Mouse (Mus musculus): ENCODE results near the gene Anapc2. TPM values are rescaled to one million over a fixed set of nuclear protein-coding genes. Genes with fewer than 3 reads are reported as not detected.
"Not testable (repeated sequence)": the region's sequence is repeated elsewhere in the genome, so short reads cannot be mapped to it uniquely, and the experiment has no call there.

Gene Anapc2
- total RNA-seq, 2 experiments from 2014 or later, result 61.0 to 73.1 TPM

DNA sequence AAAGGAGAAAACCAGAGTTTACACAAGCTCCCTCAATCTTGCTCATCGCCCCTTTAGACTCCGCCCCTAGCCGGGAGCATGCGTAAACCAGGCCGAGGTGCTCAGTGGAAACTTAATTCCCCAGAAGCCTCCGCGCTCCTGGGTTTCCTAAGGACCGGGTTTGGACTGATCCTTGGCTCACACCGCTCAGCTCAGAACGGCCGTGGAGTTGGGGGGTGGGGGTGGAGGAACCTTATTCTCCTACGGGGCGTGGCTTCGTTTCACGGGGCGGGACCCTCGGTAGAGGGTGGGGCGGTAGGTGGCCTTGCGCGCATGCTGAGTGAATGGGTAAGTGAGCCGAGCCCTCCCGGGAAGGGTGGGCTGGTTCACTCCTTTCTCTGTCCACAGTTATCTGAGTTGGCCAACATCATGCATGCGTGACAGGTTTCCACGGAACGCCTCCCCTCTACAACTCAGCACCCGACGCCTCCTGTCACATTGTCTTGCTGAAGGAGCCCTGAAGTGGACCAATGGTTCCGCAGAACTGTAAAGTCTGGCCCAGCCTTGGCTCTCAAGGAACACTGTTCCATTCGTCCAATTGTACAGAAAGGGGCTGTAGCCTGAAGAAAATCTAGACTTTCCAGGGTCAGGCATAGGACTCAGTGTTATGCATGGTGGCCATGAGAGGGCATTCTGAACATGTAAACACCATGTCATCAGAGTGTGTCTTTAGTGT is 31.4 kb upstream of the Anapc2 start:
- DNase-seq, result peak; percentile 81

GRCm38 (mm10) chr2:25241438-25241775 is 30.9 kb upstream of the Anapc2 start:
- DNase-seq, result no peak

DNA sequence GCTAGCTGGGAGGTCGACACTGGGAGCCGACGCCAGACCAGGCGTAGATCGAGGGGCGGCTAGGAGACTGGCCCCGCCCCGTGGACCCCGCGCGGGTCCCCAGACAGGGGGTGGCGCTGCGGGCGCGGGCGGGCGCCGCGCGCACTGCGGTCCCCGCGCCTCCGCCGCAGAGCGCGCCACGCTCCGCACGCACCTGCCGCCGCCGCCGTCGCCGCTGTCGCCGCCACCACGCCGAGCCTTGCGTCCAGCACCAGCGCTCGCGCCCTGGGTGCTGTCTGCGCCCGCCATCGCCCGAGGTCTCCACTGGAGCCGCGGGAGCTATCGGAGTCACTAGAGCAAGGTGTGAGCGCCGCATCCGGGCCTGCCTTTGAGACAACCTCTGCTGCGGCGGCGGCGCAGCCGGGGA is 30.2 kb upstream of the Anapc2 start, which contains the start of the genes Rnf208 and Cysrt1:
TSS of gene Rnf208 (plus strand) at position 155 of the 406 bp plus-strand sequence.
TSS of gene Cysrt1 (minus strand) at position 352 of the 406 bp plus-strand sequence.
- DNase-seq, result no peak

- no peak for DNase-seq
Measured at GRCm38 (mm10) chr2:25243342-25243741, 28.9 kb upstream of the Anapc2 start.

DNA sequence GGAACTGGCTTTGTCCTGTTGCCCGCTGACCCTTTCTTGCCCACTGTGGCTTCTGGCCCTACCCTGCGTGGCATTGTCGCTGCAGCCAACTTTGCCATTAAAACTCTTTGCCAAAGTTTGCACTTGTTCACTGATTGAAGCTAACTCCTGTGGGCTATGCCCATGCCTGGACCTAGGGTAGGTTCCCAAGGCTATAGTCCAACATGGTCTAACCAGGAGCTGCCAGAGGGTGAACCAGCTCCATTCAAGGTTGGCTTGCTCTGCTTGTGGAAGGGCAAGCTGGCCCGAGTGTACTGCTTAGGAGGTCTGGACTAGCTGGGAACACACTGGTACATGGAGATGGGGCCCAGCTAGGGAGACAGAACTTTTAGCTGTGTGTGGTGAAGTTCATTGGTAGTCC is 28.1 kb upstream of the Anapc2 start:
- DNase-seq, result no peak

- no peak for DNase-seq
Measured at GRCm38 (mm10) chr2:25246183-25247072, 25.9 kb upstream of the Anapc2 start, which contains the start of gene AL732309.1. TSS of gene AL732309.1 (minus strand) at chr2:25246863.

DNA sequence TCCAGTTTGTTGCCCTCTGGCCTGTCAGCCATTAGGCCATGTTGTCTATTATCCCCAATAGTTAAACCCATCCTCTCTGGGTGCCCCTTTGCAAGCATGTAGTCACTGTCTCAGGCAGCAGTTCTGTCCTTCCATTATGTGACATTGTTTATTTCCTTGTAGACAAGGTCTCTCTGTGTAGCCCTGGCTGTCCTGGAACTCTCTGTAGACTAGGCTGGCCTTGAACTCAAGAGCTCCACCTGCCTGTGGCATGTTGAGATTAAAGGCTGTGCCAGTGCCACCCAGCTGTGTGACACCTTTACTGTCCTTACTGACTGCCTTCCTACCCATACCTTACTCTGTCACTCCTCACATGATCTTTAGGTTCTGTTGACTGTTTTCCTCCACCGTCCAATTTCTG is 19.9 kb upstream of the Anapc2 start:
- no peak for DNase-seq

GRCm38 (mm10) chr2:25255284-25255779 is 16.9 kb upstream of the Anapc2 start, which contains the start of gene Tmem203:
TSS of gene Tmem203 (plus strand) at chr2:25255439.
- peak; percentile 93 for DNase-seq

DNA sequence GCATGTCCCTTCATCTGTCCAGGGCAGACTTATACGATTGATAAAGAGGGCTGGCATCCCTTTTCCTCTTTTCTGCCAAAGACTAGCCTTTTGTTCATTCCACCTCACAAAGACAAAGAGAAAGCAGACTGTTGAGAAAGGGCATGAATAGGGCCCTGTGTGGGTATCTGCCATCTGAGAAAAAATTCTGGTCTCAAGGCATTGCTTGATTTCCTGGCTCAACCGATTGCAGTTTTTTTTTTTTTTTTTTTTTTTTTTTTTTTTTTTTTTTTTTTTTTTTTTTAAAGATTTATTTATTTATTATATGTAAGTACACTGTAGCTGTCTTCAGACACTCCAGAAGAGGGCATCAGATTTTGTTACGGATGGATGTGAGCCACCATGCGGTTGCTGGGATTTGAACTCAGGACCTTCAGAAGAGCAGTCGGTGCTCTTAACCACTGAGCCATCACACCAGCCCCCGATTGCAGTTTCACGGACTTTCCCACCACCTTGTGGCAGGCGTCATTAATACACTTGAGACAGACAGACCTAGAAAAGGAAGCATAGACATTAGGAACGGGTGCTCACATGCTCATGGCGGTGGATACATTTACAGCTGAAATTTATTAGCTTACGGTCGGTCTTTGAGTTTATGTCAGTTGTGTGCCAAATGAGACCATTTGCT is 15.7 kb upstream of the Anapc2 start:
- peak; percentile 61 for DNase-seq

DNA sequence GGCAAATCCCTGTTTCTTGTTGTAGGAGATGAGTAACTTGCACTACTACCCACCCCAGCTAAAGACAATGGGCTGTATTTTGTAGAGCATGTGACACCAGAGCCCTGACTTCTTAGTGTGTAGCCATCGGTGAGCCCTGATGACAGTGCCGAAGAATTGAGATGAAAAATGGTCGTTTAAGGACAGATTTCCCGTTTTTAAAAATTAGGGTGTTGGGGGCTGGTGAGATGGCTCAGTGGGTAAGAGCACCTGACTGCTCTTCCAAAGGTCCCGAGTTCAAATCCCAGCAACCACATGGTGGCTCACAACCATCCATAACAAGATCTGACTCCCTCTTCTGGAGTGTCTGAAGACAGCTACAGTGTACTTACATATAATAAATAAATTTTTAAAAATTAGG is 15.0 kb upstream of the Anapc2 start:
- DNase-seq, result not testable (repeated sequence)

GRCm38 (mm10) chr2:25258887-25259286 is 13.4 kb upstream of the Anapc2 start:
- no peak for DNase-seq

DNA sequence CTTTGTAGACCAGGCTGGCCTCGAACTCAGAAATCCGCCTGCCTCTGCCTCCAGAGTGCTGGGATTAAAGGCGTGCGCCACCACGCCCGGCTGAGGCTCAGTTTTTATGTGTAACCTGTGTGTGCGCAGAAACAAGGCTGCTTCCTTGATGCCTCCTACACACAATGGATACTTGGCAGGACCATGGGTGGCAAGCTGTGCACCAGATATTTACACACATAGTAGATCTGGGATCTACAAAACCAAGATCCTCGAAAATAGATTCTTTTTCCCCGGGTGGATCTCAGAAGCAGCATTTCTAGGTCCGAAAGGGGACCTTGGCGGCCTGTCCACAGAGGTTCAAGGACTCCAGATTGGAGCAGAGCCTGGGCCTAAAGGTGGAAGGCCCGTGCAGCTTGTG is 10.4 kb upstream of the Anapc2 start:
- DNase-seq, result no peak

DNA sequence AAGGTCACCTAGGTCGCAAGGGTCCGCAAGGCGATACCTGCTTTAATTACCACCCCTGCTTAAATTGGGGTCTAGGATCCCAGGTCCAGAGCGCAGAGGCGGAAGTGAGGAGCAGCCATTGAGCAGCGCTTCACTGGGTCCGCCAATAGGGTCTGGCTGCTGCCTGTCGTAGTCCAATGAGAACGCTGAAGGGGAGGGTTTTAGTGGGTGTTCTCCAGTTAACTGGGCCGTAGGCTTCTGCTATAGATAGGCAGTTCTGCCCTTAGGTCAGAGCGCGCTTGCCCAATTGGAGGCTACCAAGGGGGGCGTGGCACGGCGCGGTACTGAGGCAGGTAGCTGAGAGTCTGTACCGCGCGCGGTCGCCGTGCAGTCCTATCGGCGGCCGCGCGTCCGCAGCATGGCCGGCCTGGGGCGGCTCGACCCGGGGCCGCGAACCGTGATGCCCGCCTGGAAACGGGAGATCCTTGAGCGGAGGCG is 9.9 kb upstream of the Anapc2 start, which contains the start of gene Tprn:
TSS of gene Tprn (plus strand) at position 328 of the 477 bp plus-strand sequence.
- DNase-seq, result peak; percentile 96

- peak; percentile 58 for DNase-seq
Measured at GRCm38 (mm10) chr2:25262795-25263622, 9.3 kb upstream of the Anapc2 start.

GRCm38 (mm10) chr2:25263623-25264285 is 8.5 kb upstream of the Anapc2 start:
- no peak for DNase-seq

- no peak for DNase-seq
Measured at GRCm38 (mm10) chr2:25264286-25264660, 8.0 kb upstream of the Anapc2 start.

DNA sequence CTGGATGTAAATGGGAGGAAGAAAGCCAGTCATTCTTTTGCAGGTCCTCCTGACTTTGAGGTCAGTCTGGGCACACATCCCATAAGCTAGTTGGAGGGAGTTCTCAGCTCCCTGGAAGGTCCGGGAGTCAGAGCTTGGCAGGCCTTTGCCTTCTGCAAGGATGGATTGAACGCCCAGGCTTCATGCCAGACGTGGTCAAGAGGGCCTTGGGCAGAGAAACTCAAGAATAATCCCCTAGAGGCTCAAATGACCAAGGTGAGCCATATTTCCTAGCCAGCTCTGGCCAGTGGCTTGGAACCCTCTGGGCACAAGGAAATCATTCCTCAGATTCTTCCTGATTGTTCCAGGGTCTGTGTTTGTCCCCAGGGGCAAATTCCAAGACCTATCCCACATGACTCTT is 7.4 kb upstream of the Anapc2 start:
- DNase-seq, result peak; percentile 76

GRCm38 (mm10) chr2:25265897-25266656 is 6.2 kb upstream of the Anapc2 start:
- no peak for DNase-seq

DNA sequence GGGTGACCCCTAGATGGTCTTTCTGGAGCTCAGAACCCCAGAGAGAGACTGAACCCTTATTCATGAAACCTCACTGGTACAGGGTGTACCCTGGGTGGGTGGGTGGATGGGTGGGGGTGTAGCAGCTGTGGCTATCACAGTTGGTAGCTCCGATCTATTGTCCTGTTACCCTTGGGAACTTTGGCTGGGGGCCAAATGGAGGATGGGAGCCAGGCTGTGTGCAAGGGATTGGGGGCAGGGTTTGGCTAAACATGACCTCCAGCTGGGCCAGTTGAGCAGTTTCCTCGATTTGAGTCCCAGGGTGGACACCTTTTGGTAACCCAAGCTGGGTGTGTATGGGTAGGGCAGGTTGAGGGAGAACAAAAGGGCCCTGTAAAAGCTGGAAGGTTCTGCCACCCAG is 5.6 kb upstream of the Anapc2 start:
- peak; percentile 67 for DNase-seq

- no peak for DNase-seq
Measured at GRCm38 (mm10) chr2:25267241-25267640, 5.0 kb upstream of the Anapc2 start.
